Mouse (Mus musculus): ENCODE data around the gene Igfbp5.

DNA sequence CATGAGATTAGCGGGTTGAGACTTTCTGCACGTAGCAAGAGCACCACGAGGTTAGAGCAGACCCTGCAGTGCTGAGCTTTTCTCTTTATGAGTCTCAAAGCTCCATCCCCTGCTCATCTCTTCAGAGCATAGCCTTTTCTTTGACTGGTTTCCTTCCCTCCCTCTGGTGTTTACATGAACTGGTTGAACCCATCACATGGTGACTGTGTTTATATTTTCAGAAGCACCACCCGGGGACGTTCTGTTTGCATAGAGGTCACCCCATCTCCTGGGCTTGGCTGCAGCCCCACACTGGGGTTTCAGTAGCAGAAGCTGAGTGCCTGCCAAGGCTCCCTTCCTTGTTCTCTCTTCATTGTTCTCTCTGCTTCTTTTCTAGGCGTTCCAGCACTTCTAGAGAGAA is 40.1 kb upstream of the Igfbp5 start:
- TF ChIP-seq POLR2A (IDR thresholded peaks at IDR 0.05; ENCODE audit: borderline replicate concordance, extremely low read depth, insufficient read depth, insufficient read length, poor library complexity, severe bottlenecking), result no peak
- no peak for TF ChIP-seq CTCF (IDR thresholded peaks at IDR 0.05; ENCODE audit: borderline replicate concordance, extremely low read depth, insufficient read depth, insufficient read length)

Measured in brain, embryonic 14.5 days (tissue).